ENCODE assay signal across 32 mouse cellular contexts in the genomic region with DNA sequence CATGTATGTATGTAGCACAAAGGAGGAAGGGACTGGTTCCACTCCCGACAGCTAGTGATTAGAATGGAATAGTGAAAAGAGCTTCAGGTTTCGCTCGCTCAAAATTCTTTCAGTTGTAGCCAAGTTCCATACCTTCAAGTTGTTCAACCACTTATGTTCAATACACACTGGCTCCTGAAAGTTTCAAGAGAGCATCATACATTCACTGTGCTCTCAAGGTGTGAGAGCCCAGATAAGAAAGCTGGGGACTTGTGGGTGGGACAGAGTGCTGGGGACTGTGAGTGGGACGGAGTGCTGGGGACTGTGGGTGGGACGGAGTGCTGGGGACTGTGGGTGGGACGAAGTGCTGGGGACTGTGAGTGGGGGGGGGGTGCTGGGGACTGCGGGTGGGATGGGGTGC. TPM values are rescaled to one million over a fixed set of nuclear protein-coding genes. Genes with fewer than 3 reads are reported as not detected.
"Had no signal": no experiment of that assay in that cellular context is flagged by ENCODE, and none has a peak within 500 bp of the region (broad histone marks: within the 10 kb centered on the region; RNA-seq: fewer than 3 reads in every experiment).

No protein-coding gene starts in this region.

- DNase-seq: cerebellum, adult 18-20 months; cerebellum, adult 2 months; cerebellum, adult 8-10 months; cerebellum, adult 9-10 months; cerebellum, adult 9-11 months; cerebellum, postnatal 10 days; cerebellum, postnatal 14 days; cerebellum, postnatal 25 days; cerebellum, postnatal 36 days; embryo, embryonic 11 days; forebrain, postnatal 0 days; gastrocnemius, adult 2 months; gastrocnemius, postnatal 10 days; gastrocnemius, postnatal 14 days; gastrocnemius, postnatal 25 days; gastrocnemius, postnatal 36 days; heart, adult 11 months had no signal

- H3K4me3 ChIP-seq: embryonic facial prominence, embryonic 10.5 days; embryonic facial prominence, embryonic 12.5 days; embryonic facial prominence, embryonic 13.5 days; embryonic facial prominence, embryonic 15.5 days; erythroblast, embryonic 14.5 days; forebrain, embryonic 10.5 days; forebrain, embryonic 12.5 days; forebrain, embryonic 13.5 days; forebrain, embryonic 15.5 days; gastrocnemius, adult 2 months had no signal

- H3K36me3 ChIP-seq: embryonic facial prominence, embryonic 10.5 days; embryonic facial prominence, embryonic 12.5 days; embryonic facial prominence, embryonic 13.5 days; embryonic facial prominence, embryonic 15.5 days; forebrain, embryonic 10.5 days; forebrain, embryonic 12.5 days; forebrain, embryonic 15.5 days had no signal

- H3K4me2 ChIP-seq: embryonic facial prominence, embryonic 12.5 days; embryonic facial prominence, embryonic 13.5 days; embryonic facial prominence, embryonic 15.5 days; forebrain, embryonic 12.5 days; forebrain, embryonic 13.5 days; forebrain, embryonic 15.5 days had no signal

- ATAC-seq: forebrain, embryonic 13.5 days; forebrain, embryonic 14.5 days; forebrain, embryonic 15.5 days; forebrain, embryonic 16.5 days; forebrain, postnatal 0 days had no signal

- H3K27ac ChIP-seq: embryonic facial prominence, embryonic 10.5 days; embryonic facial prominence, embryonic 12.5 days; embryonic facial prominence, embryonic 13.5 days; embryonic facial prominence, embryonic 15.5 days; forebrain, embryonic 10.5 days; forebrain, embryonic 12.5 days; forebrain, embryonic 13.5 days; forebrain, embryonic 15.5 days; gastrocnemius, adult 2 months had no signal

- H3K4me1 ChIP-seq: embryonic facial prominence, embryonic 10.5 days; embryonic facial prominence, embryonic 12.5 days; embryonic facial prominence, embryonic 13.5 days; embryonic facial prominence, embryonic 15.5 days; forebrain, embryonic 10.5 days; forebrain, embryonic 12.5 days; forebrain, embryonic 13.5 days; forebrain, embryonic 15.5 days had no signal

- H3K27me3 ChIP-seq: embryonic facial prominence, embryonic 12.5 days; embryonic facial prominence, embryonic 13.5 days; embryonic facial prominence, embryonic 15.5 days; forebrain, embryonic 12.5 days; forebrain, embryonic 13.5 days; forebrain, embryonic 15.5 days had no signal

- H3K9ac ChIP-seq: embryonic facial prominence, embryonic 12.5 days; embryonic facial prominence, embryonic 13.5 days; embryonic facial prominence, embryonic 15.5 days; forebrain, embryonic 12.5 days; forebrain, embryonic 13.5 days; forebrain, embryonic 15.5 days; forebrain, postnatal 0 days had no signal

- H3K9me3 ChIP-seq: embryonic facial prominence, embryonic 10.5 days; embryonic facial prominence, embryonic 12.5 days; embryonic facial prominence, embryonic 13.5 days; embryonic facial prominence, embryonic 15.5 days; forebrain, embryonic 10.5 days; forebrain, embryonic 12.5 days; forebrain, embryonic 13.5 days; forebrain, embryonic 15.5 days had no signal

RNA-seq across cellular contexts. Expression of a gene that starts 19.4 kb away (rescaled TPM):
- polyA plus RNA-seq: embryonic facial prominence, embryonic 10.5 days; embryonic facial prominence, embryonic 11.5 days; embryonic facial prominence, embryonic 12.5 days; embryonic facial prominence, embryonic 13.5 days; embryonic facial prominence, embryonic 14.5 days; embryonic facial prominence, embryonic 15.5 days; erythroblast, embryonic 14.5 days; forebrain, embryonic 10.5 days; forebrain, embryonic 11.5 days; forebrain, embryonic 12.5 days; forebrain, embryonic 14.5 days; forebrain, embryonic 15.5 days; forebrain, embryonic 16.5 days; gonadal fat pad, adult 2 months had no signal
